Mouse (Mus musculus) CD4-positive helper T cell, adult 2 months (primary cell): Measurements from ENCODE around the gene Tiam1.

Source experiments
- DNase-seq: peaks from one replicate; pipeline ENCODE4 v3.0.0-alpha.2; 2012; ENCODE audit warnings: low read depth, missing footprints, low spot score

The Tiam1 gene

DNA sequence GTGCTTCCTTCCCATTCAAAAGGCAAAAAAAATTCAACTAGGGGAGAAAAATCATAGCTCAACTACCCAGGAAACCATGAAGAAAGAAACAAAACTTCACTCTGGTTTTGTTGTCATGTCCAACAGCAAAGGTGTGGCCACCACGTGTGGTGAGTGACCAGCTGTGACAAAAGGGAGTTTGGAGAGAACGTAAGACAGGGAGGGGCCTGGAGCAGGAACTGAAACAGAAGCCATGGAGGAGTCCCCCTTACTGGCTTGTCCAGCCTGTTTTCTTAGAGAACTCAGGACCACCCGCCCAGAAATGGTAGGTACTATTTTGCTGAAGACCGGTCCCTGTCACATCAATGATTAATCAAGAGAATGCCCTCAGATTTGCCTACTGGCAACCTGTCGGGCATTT lies 342.1 kb downstream of the Tiam1 start:
- no peak for DNase-seq

DNA sequence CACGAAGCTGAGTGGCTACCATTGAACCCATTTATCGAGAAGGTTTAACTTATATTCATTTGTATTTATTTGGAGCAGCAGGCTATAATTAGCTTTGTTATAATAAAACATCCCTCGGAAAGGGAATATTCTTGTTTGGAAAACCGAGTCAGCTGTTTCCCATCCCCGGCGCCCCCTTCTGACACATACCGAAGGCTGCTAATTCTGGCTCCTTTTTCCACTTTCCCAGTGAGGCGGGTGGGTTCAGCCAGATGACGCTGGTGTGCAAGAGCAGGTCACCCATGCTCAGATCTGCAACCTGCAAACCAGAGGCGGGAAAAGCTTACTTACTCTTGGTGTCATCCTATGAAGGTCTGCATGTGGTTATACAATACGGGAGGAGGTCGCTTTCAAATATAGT lies 343.8 kb downstream of the Tiam1 start:
- DNase-seq: no peak

DNA sequence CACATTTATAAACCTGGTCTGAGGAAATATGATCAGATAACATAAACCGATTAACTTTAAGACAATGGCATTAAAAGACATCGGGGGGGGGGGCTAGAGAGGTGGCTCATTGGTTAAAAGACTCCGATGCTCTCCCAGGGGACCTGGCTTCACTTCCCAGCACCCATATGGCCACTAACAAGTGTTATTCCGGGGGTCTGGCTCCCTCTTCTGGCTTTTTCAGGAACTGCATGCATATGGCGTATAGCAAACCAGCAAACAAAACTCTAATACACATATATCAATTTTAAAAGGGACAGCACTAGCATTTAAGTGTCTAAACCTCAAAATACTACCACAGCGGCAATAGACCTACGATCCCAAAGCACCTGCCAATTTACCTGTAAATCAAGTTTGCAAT lies 347.0 kb downstream of the Tiam1 start:
- DNase-seq: peak; percentile 21

DNA sequence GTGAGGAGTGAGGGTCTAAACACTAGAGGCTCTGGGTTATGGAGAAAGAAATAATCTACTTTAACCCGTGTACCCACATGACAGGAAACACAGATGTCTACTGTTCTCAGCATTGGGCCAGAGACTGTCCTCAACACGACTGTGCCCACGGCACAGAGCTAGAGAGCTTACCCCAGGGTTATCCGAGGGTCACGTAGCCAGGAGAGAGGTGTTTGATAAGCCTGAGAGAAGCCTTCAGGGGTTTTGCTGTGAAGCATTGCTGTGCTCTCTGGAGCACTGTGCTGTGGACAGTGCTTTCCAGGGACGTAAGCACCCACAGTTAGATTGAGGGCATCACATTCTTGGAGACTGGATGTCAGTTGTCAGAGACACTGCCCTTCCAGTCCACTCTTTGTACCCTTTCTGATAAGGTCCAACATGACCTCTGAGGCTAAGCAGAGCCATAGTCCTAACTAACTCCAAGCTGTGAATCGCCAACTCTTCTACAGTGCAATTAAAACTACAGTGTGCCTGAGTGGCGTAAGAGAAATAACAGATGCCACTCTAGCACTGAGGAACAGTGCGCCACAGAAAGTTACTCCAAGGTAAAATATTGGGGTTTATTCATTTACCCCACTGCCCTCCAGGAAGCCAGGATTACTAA lies 353.7 kb downstream of the Tiam1 start:
- DNase-seq: no peak

DNA sequence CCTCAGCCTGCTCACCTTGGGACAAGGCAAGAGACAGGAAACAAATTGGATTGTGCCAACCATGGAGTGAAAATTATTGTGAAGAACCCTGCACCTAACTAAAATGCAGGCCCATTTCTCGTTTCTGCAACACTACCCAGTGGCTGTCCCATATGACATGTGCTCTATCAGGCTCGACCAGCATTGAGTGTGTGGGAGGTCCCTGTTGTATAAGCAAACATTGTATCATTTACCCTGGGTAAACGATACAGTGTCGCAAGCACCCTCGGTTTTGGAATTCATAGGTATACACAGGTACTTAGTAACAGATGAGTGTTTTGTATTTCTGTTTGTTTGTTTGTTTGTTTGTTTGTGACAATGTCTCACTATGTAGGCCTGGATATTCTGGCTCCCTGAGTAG lies 357.8 kb downstream of the Tiam1 start:
- DNase-seq: no peak

DNA sequence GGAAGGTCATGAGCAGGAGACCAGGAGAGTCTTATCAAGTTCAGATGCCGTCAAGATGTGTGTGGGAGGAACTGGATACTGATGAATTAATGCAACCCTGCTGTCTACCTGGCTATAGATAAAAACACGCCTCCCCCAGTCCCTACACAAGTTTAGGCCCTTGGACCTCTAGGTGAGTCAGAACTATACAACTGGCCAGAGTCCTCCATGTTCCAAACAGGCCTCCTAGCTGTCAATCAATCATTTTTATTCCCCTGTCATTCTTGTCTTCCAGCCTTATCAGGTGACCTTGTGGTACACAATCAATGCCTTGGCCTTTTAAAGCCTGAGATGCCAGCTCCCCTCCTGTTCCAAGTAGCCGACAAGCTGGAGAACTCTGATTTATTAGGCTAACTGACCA lies 363.9 kb downstream of the Tiam1 start:
- no peak for DNase-seq

DNA sequence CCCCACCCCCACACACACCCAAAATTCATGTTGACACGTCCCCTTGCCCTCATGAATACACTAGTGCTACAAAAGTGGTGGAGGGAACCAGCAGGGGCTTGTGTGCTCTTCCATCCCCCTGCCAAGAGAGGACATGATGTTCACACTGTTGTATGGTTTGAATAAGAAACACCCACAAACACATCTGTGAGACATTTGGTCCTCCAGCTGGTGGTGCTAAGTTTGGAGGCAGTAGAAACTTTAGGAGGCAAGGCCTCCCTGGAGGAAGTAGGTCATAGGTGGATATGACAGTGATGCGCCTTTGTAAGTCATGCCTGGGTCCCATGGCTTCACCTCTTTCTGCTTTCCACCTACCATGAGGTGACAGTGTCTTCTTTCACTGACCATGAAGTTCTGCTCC lies 366.1 kb downstream of the Tiam1 start:
- no peak for DNase-seq

DNA sequence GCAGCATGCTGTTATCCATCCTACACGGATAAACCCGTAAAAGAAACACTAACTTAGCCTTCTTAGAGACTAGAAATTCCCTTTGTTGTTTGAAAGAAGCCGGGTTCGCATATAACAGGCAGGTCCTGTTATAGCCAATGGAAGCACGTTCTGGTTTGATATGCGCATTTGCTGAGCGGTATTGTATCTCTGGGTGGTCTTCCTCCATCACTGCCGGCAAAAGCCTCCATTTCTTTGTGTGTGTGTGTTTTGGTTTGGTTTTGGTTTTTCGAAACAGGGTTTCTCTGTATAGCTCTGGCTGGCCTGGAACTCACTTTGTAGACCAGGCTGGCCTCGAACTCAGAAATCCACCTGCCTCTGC lies 369.0 kb downstream of the Tiam1 start:
- DNase-seq: no peak

DNA sequence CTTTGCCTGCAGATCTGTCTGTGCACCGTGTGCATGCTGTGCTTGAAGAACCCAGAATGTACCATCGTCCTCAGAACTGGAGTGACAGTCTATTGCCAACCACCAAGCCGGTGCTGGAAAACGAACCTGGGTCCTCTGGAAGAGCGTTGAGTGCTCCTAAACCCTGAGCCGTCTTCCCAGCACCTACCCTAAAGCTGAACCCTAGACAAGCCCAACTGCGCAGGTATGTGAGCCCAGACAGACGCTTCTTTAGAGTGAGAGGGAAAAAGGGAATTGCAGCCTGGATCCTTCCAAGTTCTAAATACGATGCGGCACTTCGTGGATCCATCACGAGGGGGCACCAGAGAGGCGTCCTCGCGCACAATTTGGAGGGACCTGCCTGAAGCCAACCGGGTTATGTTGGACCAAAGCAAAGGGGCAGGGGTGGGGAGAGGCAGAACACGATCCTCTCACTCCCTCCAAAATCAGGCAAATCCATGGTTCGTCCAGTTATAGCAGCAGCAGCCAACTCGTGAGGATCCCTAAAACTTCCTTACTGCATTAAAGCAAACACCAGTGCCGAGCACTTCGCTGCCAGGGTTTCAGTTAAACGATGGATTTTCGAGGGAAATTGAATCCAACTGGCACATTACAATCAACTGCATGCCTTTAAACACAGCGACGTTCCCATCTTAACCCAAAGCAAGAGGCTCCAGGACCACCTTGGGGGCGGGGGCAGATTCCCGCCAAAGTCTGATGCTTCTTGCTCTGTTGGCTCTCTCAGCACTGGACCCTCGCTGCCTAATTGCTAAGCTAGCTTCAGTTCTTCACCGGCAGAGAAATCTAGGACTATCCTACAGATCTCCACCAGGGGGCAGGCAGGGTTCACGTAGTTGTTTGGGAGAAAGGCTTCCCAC lies 369.7 kb downstream of the Tiam1 start:
- peak; percentile 81 for DNase-seq

DNA sequence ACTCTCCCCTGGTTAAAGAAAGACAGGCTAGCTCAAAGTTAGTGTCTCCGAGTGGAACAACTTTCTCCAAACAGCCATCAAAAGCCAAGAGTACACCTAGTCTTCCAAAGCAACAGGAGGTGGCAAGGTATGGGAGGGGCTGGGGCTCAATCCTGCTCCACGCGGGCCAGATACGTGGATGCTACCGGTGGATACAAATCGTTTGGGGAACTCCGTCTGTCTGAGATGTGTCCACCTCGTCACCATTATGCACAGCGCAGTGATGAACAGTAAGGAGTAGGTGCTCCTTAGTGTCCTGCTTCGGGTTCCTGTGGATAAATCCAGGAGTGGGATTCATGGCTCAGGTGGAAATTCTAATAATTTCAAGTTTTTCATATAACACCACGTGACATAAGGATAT lies 377.6 kb downstream of the Tiam1 start:
- DNase-seq: no peak

DNA sequence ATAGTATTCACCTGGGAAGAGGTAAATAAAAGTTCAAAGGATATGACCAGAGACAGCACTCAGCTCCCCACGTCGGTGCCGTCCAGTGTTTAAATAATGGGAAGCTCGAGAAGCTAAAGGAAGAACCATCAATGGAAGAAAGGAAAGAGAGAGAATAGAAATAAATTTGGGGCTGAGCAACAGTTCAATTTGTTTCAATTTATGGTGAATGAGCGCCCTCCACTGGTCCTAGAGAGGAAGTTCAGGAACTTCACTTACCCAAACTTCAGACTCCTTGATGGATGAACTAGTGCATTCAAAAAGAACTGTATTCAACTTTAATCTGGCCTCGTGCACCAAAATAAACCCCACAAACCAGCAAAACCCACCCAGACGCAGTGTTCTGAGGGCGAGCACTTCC lies 378.1 kb downstream of the Tiam1 start:
- DNase-seq: no peak

DNA sequence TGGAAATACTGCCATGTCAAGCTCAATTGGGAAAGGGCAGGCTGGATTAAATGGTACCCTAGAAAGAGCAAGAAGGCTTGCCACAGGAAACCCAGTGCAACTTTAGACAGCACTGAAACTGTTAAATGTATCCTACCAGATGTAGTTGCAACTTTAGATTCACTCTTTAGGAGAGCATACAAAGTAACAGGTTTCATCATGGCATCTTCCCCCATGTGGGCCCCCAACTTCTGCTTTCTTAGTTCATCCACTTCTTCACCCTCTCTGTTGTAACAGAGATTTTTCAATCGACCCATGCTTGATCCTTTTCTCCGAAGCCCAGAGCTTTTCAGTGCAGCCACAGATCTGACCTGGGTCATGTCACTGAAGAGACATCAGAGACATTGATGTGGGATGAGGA lies 379.8 kb downstream of the Tiam1 start:
- DNase-seq: no peak

DNA sequence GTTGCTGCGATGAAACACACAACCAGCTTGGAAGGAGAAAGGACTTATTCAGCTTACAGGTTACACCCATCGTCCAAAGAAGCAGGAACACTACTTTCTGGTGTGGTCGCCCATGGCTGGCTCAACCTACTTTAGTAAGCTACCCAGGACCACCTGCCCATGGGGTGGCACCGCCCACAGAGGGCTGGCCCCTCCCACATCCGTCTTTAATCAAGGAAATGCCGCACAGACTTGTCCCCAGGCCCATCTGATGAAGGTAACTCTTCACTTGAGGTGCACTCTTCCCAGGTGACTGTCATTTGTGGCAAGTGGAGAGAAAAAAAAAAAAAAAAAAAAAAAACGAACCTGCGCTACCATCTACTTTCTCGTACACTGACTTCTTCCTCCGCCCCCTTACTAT lies 381.0 kb downstream of the Tiam1 start:
- no peak for DNase-seq

DNA sequence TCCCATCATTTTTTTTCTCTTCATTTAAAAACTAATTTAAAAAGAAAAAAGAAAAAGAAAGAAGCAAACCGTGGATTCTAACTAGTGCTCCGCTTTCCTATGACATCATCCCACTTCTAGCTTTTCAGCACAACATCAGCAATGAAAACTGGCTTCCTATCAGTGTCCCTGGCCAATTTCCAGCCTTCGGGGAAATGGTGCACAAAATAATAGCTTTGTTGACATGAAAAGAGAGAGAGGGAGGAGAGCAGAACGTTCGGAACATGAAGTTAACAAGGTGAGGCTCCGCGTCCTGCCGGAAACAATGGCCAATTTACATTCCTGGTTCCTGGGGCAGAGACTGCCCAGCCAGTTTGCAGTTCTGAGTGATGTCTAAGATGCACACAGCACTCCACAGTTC lies 381.5 kb downstream of the Tiam1 start:
- no peak for DNase-seq

DNA sequence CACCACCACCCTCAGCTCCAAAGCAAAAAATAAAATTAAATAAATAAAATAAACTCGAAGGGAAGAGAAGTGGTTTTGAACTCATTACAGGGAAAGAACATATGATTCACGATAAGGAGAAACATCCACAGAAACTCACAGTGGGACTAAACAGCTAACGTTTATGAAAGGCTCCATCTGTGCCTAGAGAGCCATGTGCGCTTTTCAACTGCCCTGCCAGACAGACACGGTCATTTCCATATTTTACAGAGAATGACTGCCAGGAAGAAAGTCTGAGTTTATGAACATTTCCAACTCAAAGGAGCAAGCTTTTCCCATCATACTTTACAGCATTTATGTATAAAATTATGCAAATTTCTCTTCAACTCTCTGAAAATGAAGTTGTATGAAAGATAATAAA lies 386.2 kb downstream of the Tiam1 start:
- no peak for DNase-seq

DNA sequence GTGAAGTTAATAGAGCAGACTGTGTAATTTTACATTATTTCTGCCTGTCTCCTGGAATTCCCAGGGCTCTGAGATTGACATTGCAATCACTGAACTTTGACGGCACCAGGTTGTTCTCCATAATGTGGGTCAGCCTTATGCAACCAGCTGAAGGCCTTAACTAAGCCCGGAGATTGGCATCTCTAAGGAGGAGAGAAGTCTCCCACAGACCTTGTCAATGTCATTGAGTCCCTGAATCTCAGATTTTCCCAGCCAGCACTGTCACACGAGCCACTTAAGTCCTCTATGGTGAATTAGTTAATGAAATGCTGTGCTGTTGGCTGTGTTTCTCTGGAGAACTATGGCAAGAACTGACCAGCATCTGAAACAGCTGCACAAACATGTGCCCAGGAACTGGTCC lies 388.9 kb downstream of the Tiam1 start:
- no peak for DNase-seq

DNA sequence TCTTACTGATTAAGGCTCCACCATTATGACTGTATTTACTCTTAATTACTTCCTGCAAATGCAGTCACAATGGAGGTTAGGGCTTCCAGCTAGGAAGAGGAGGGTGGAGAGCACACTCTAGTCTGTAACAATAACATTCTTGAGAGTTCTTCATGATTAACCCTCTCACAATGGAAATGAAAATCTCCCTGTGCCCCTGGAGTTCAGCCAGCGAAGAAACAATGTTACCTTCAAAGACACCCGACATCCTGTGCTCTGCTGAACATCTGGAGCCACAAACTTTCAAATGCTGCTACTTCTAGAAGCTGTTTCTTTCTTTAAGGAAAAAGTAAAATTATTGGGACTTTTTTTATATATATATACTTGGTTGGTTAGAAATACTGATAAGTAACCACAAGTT lies 395.7 kb downstream of the Tiam1 start:
- no peak for DNase-seq

DNA sequence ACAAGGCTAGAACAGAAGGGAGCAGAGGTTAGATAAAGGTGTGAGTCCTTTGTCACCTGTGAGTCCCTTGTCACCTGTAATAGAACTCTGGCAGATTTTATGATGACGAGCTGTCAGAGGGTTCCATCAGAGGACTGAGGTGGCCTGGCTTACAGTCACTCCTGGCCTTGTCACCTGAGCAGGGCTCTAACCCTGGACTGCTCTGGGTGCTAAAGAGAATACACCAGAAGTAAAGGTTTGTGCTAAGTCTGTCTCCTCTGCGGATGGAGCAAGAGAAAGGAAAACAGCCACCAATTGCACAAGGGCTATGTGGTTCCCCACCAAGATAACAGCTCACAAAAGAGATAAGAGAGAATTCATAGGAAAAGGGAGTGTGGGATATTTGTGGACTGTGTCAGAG lies 404.0 kb downstream of the Tiam1 start:
- no peak for DNase-seq

DNA sequence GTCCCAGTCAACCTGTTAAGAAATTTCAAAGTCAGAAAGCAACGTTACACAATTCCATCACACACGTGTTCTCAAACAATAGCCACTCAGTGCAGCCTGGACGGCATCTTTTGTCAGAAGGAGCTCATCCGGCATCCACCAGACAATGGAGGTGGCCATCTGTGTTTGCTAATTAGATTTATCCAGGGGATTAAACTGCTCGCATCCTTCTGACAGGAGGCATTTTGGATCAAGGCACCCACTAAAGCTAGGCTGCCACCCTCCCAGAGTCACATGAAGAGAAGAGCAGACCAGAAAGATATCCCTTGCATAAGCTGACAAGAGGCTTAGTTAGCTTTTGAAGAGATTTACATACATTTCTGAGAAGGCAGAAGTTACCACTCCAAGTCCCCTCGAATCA lies 404.6 kb downstream of the Tiam1 start:
- DNase-seq: no peak
